Mouse (Mus musculus) C2C12 (cell line): ENCODE measurements around the gene Prdx3.

ENCODE experiments used
- CEBPB ChIP-seq: IDR thresholded peaks from one replicate; pipeline ENCODE4 v1.6.1; 2011; ENCODE audit warnings: low read depth, mild to moderate bottlenecking, control low read depth, moderate library complexity
- CTCF ChIP-seq: IDR thresholded peaks from one replicate; pipeline ENCODE4 v1.5.1; 2011; ENCODE audit not compliant: control insufficient read depth, insufficient read depth, insufficient read length
- FOSL1 ChIP-seq: IDR thresholded peaks from one replicate; pipeline ENCODE4 v1.8.0; 2011; ENCODE audit warnings: mild to moderate bottlenecking, low read length; ENCODE audit not compliant: poor library complexity, insufficient read depth, severe bottlenecking

DNA sequence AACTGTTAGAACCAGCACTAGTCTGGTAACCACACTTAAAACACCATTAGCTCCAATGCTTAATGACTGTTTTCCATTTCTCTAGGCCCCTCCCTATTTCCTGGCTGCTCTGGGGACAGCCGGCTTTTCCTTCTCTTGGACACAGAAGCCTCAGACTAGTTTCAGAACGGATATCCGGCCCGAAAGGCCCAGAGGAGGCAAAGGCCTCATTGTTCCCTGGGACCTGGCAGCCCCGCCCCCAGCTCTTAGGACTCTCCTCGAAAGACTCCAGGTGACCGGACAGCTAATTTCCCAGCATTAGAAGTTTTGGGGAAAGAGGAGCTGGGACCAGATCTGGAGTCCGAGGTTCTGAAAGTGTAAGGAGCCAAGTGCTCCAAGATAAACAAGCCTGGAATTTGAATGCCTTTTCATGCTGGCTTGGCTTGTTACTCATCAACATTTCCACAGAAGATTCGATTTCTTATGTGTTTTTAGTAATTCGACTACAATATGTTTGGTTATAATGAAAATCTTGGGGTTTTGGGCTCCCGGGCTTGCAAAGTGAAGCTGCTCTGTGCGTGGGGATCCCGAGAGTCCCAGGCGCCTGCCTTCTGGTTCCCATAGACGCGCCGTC lies 14.9 kb upstream of the Prdx3 start:
- TF ChIP-seq CTCF (no peak), FOSL1 (no peak), CEBPB (no peak)
